Mouse (Mus musculus) spleen, embryonic (tissue): Measurements from ENCODE around the gene Gtf2a1l.

ENCODE experiments used
- CTCF ChIA-PET: fragments of 350-600 bp; sonication (Branson Sonifier 250); formaldehyde crosslinking; loops from one replicate; lab custom pipeline; 2022; lab: Charles Lee

The Gtf2a1l gene

DNA sequence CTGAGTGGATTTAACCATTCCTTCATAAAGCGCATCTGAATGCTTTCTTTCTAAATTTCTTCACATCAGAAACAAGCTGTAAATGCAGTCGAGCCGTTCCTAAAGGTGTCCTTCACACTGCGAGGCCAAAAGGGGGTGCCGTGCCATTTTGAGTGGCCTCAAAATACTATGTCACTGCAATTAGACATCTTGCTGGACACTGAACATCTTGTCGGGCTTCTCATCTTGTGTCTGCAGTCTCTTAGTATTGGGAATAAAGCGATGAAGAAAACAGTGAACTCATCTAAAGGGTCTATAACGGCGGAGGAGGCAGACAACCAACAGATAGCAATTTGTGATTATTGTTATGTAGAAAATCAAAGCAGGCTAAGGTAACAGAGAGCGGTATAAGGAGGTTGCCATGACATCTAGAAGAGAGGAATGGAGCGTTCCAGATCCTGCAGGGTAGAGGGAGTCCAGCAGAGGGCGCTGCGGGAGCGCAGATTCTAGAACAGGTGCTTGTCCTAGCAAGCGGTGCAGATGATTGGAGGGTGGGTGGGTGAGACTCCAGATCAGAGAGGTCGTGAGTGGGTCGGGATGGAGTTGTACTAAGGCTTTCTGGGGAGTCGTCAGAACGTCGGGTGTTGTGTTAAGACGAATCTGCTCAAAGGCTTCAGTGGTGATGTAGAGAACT is 15.6 kb upstream of the Gtf2a1l start:
- CTCF ChIA-PET: no interaction called here

DNA sequence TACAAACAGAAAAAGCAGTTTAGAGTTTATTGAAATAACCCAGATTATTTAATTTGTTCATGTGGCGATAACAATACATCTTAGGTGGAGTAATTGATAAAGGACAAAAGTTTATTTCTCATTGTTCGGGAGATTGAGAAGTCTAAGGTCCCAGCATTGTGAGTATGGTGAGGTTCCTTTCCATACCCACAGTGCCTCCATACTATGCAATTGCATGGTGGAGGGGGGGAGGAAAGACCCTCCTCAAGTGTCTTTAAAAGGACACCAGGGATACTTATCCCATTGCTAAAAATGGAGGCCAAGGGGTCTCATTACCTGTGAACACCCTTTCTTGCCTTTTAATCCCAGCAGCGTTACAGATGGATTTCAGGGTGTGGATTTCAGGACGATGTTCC is 15.1 kb upstream of the Gtf2a1l start:
- CTCF ChIA-PET: interaction anchor here (0.6 kb wide), 1 partner anchor 42 kb away, joined by 3 read pairs; no protein-coding TSS in a partner anchor

DNA sequence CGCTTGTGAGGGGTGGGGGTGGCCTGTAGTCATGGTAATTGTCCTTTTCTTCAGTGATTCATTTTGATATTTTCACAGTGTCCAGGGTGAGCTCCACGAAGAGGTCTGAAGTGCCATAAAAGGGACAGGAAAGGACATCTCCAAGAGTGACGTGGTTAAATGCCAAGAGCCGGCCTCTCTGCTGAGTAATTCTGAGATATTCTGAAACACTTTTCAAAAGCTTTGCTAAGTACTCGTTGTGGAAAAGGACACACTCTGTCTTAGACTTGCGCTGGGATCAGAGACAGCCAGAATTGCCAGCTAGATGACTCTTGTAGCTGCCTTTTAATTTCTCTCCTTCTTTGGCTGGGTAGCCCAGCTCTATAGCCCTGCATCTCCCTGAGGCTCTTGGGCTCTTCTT is 9.9 kb upstream of the Gtf2a1l start:
- CTCF ChIA-PET: no interaction called here

DNA sequence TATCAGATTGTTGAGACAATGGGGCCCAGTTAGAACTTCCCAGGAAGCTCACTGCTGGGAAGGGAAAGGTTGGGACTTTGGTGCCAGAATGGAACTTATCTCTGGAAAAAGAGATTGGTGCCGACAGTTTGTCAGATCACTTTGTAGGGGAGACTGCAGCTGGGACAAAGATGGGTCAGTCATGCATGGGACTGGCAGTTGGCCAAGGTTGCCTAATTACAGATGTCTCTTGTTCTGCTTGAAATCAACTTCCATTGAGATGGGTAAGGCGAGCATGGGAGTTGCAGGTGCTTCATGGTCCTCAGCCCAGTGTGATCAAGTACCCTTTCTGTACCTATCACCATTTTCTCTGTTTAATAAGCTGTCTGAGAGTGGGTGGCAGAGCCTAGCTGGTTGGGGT is 2.4 kb upstream of the Gtf2a1l start:
- CTCF ChIA-PET: no interaction called here

DNA sequence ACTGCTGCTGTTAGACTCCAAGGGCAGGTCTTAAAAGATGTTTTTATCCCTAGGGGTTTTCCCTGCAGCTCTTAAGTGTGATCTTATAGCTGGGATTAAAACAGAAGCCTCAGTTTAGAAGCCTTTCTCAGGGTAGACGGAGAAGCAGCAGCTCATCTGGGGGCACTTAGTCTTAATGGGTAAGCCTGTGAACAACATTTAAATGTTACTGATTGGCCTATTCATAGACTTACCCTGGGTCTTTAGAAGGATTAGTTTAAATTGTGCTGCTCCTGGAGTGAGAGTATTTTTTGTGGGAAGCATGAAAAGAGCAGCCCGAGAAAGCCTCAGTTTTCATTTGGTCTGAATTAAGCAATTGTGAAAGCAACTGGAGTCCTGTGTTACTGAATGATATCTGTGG is 1.5 kb downstream of the Gtf2a1l start:
- CTCF ChIA-PET: no interaction called here

DNA sequence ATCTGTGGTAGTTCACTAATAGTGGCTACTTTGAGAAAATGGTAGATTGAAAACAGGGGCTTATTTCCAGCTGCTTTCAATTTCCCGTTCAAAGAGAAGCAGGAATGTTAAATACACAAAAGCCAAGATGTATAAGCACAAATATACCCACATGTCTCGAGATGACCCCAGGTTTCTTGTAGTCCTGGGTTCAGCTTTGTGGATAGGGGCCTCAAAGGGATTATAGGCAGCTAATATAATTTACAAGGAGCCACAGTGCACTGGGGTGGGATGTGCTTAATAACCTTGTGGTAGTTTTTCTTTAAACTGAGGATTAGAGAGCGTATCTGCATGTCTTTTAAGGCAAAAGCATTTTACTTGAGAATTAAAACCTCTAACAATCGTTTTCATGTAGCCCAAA is 2.3 kb downstream of the Gtf2a1l start:
- CTCF ChIA-PET: no interaction called here

DNA sequence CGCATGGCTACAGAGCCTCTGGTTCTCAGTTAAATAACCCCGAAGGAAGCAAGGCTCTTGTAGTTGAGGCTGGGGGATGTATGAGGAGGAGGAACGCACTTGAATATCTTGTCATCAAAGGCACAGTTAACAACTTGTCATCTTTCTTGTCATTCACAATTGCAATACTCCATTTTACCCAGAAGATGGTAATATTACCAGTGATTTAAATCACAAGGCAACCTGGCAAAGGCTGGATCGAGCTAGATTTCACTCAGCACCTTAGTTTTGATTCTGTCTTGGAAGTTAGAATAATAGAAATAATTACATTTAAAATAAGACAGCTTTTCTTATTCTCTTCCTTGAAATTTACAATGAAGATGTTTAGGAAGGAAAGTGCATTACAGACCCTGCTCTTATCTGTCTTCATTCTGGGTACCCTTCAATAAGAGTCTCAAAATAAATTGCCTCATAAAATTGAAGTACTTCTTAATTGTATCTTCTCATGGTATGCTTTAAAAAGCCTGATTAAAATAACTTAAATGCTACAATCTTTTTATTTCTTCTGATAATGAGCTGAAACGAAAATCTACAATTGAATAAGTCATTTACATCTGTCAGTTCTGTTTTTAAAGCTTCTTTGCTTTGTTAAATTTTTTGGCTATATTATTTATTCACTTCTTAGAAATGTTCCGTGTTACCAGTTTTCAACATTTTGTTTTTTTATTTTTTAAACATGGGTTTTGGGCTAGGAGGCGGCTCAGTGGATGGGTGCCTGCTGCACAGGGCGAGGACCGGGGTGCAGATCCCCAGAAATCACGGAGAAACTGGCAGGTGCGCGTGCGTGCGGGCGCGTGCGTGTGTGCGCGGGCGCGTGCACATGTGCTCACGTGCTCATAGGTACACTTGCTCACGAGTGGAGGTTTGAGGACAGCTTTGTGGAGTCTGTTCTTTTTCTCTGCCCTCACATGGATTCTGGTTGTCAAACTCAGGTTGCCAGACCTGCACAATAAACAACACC is 7.2 kb downstream of the Gtf2a1l start:
- CTCF ChIA-PET: no interaction called here

DNA sequence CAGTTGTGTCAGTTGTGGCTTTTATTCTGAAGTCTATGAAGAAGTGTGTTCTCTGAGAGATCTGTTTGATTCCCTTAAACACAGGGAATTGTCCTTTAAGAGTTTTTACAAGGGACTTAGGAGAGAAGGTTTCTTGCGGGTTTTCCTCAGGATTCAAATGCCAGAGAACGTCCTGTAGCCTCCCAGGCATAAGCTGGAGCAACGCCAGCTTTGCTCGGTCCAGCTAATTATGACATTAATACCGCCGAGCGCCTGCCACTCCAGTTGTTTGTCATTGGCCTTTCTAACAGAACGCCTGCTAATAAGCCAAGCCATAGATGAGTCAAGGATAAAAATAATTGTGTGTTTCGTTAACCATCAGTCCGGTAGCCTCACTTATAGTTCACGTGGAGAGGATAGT is 19.8 kb downstream of the Gtf2a1l start:
- CTCF ChIA-PET: no interaction called here

DNA sequence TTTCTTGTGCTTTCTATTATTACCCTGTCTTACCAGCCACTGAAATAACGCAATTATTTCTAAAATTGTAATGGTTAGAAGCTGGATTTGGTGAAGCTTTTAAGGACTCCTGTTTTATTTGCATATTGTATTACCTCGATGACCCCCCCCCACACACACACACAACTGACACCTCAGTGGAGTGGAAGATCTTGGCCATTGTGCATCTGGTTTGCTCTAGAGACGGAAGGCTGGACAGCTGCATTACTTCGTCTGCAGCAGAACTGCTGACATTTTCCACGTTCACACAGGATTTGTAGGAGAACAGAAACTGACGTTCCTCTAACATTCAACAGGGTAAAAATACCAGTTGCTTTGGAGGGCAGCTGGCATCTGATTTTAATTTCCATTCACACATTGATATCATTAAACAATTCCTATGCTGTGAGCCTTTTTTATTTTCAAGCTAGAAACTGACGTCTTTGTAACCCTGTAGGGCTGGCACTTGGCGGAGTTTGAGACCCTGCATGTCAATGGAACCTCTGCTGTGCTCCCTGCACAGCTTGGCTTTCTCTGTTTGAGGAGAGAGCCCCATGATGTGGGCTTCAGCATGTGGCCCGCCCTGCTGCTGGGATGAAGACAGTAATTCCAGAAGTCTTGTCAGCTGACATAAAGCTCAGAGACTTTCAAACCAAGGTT is 28.3 kb downstream of the Gtf2a1l start:
- CTCF ChIA-PET: no interaction called here

DNA sequence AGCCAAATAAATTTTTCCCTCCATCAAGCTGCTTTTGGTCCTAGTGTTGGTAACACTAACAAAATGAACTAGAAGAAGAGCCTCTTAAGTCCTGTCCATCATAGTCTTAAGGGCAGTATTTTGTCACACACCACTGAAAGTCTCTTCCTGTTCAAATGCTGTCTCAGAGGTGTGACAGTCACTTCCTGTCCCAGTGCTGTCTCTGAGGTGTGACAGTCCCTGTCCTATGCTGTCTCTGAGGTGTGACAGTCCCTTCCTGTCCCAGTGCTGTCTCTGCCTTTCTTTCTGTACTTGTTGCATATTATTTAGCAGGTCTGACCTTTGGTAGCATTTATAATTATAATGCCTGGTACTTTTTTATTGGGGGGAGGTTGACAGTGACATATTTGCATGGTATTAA is 32.4 kb downstream of the Gtf2a1l start:
- CTCF ChIA-PET: interaction anchor here (0.6 kb wide), 1 partner anchor 887 kb away, joined by 3 read pairs; no protein-coding TSS in a partner anchor

DNA sequence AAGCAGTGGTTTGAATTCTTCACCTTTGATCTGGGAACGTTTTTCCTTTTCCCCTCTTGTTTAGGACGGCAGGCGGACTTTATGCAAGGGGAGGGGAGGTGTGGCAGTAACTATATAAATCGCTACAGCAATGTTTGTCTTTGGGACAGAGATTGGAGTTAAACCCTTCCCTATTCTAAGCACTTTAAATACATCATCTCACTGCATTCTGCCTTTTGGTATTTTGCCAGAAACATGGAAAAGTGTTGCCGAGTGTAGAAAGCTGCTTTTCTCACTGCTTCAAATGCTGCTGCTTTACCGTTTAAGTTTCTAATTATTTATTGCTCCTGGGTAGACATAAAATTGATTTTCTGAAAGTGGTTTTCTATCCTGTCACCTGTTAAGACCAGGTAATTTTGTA is 33.9 kb downstream of the Gtf2a1l start:
- CTCF ChIA-PET: no interaction called here

DNA sequence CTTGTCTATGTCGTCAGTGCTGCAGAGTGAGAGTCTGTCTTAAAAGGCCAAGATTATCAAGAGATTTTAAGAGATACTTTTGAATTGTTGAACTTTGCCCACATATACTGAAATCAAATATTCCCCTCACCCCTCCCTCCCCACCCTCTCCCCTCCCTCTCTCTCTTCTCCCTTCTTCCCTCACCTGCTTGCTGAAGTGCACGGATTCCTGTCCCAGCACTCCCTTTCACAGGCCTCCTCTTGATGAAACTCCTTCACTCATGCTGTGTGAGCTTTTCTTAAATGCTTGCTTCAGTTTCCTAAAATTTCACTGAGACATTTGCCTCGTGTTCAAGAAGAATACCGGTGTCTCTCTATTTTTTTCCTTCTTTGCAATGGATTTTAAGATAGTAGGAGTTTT is 34.7 kb downstream of the Gtf2a1l start:
- CTCF ChIA-PET: no interaction called here

DNA sequence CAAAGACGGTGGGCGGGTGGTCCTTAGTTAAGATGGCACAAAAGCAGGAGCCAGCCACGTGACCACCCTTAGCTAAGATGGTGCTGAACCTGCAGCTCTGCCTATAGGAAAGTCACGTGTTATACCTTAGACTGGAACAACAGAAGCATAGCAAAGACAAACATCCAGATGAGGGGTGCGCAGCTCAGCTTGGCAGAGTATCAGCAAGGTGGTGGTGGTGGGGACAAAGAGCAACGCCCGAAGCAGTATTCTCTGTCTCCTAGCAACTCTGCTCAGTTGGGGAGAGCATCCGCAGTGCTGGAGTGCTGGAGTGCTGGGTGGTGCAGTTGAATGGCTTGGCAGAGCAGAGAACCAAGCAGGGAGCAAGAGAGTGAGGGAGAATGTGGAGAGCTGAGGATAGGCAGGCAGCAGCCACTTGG is 37.8 kb downstream of the Gtf2a1l start:
- CTCF ChIA-PET: no interaction called here

DNA sequence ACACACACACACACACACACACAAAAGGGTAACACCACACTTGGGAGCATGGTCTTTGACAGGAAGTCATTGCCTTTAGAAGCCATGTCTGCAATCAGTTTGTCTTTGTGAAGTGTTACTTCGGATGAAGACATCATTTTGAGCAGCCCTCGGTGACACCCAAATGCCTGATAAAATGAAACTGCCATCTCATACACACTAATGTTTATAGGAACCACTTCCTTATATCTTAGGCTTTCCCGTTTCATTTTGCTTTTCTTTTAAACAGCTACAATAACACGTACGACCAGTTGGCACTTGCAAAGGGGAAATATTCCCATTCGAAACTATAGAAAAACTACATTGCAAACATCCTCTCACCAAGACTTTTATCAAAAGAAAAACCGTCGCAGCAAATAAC is 81.2 kb downstream of the Gtf2a1l start:
- CTCF ChIA-PET: no interaction called here

DNA sequence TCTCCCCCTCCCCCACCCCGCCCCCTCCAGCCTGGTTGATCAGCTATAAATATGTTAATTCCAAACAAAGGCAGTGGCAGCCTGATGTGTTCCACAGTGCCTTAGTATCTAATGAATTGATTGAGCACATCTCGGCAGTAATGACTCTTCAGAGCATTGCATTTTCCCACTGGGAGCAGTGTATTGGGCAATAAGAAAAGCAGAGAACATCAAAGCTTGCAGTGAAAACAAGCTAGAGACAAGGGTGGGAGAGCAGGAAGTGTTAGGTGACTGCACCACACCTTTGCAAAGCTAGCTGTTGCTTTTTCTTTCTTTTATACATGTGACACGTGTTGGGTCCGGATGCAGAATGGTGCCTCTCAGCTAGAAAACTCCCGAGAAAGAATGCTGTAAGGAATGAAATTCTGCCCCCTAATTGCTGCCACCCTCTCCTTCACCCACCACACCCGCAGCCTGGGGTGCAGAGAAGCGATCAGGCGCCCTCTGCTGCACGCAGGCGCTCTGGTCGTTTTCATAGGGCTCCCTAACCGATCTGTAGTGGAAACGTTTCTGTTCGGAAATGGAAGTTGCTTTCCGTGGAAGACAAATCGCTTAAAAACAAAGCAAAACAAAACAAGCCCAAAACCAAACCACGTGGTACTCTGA is 84.5 kb downstream of the Gtf2a1l start:
- CTCF ChIA-PET: no interaction called here

DNA sequence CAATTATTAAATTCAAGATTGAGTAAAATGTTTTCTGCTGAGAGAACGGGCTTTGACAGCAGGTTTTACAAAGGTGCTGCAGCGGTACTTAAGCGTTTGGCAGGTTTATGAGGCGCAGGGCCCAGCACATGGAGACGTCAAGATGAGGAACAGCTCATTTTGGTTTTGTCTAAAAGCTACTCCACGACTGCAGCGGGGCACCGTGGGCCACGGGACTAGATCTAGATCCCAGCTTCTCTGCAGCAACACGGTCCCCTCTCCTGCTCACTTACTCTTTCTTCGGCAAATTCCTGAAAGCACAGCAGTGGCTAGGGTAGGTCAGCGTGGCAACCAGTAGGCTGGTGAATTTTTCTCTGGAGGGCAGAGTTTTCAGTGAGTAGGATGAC is 85.0 kb downstream of the Gtf2a1l start:
- CTCF ChIA-PET: no interaction called here

DNA sequence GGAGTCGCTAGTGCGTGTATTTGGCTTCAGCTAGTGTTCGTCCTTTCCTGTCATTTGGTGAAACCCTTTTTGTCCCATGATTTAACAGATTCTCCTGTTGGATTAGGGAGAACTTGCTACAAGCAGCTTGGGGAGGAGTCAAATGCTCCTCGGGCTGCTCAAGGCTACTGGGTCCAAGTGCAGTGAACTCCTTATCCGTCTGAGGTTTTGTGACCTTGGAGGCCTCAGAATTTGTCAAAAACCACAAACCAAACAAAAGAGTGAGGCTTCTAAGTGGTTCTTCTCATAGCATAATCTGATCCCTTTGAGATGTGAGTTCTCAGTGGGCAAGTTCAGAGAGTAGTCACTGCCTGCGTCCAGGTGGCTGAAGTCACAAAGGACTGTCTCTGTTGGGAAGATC is 87.3 kb downstream of the Gtf2a1l start:
- CTCF ChIA-PET: no interaction called here

DNA sequence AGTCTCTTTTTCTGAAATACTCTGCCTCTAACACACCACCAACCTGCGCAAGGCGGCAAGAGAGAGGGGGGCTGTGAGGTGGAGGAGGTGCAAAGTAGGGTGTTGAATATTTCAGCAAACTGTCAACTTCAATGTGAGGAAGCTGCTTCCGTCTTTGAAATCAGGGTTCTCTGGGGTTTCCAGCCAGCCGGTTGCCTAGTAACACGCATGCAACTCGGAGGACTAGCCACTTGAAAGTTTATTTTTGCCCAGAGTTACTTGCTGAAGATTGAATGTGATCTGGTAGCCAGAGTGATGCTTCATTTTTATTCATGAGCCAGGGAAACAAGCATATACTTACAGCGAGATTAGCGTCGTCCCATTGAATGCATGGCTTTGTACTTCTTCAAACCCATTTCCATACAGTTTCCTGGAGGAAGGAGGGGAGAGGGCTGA is 89.6 kb downstream of the Gtf2a1l start:
- CTCF ChIA-PET: interaction anchor here (0.7 kb wide), 2 partner anchors 17 to 182 kb away, joined by 3 to 5 read pairs; no protein-coding TSS in a partner anchor

DNA sequence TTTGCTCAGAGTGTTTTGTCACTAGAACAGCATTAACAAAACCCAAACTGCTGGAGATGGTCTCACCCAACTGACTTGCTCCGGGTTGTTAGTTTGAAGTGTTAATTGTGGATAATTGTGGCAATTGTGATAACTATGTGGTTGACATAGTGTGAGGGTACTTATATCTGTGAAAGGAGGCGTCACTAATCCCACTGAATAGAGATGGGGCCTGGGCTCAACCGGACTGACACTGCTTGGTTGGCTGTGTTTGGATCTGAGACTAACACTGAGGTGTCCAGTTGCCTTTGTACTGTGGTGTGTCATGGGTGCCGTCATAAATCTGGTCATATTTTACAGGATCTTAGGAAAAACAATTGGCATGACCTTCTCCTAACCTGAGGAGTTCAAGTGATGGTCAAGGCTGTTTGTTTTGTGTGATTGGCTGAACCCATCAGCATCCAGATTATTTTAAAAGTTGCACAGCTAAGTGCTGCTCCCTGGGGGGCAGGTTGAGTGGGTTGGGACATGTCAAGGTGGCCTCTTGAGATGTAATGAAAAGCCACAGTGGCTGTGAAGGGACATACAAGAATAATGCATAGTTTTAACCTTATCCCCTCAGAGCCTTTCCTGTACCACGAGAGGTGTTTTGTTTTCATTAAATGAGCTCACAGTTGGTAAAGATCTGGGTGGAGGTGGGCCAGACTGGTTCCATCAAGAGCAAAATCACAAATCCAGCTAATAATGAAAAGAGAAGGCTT is 95.1 kb downstream of the Gtf2a1l start:
- CTCF ChIA-PET: no interaction called here

DNA sequence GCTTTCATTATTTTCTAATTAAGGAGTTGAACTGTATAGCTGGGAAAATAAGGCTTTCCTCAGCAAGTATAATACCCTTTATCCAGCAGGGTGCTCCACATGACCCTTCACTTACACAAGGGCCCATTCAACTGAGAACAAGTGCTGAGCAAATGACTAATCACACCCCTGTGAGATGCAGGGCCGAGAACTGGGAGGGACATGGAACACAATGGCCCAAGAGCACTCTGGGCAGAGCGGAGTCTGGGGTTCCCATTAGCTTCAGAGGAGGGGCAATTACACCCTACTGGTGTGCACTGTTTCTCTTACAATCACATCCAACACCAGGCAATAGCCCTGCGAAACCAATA is 95.7 kb downstream of the Gtf2a1l start:
- CTCF ChIA-PET: no interaction called here
